Mouse (Mus musculus) layer of hippocampus, adult 11-12 months (tissue): ENCODE measurements at regions not wholly inside any gene's neighbourhood (a gene's known extent, or its start where the extent isn't known, plus 50 kb on each side); places are given as distances from the start of the nearest gene placed in this dataset.
"Not testable (repeated sequence)": the region's sequence is repeated elsewhere in the genome, so short reads cannot be mapped to it uniquely, and the experiment has no call there.

Experiments used
- DNase-seq: peaks from one replicate; pipeline ENCODE4 v3.0.0; 2022; ENCODE audit warnings: low spot score

DNA sequence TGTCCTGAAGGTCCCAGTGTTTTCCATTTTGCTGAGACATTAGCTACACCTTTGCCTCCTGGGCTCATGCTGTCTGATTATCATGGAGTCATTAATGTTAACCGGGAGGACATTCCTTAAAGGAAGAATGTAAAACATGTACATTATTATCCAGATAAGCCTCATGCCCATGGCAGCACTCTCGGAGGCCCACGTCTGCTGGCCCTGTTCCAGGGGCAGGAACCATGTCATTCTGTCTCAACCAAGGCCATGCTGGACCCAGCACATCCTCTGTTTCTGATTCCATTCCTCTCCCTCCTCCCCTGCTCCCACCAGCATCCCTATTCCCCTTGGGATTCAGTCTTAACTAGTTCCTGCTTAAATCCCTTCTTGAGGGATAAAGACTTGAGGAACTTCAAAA is 139.1 kb downstream of the Sptssa start:
- no peak for DNase-seq

DNA sequence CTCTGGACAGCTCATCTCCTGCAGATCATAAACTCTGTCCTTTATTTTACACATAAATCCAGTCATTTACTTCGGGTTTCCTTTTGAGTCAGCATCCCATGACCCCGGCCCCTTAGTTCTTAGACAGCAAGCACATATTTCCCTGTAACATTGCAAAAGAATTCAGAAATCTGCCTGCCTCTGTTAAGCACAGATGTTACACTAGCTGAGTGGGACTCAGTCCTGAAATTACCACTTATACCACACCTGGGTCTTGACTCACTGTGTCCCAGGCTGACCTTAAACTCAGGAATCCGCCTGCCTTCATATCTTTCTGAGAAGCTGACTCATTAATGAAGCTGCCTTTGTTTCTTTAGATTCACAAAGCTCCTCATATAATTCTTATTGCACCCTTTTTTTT is 139.9 kb downstream of the Sptssa start:
- DNase-seq, result no peak

DNA sequence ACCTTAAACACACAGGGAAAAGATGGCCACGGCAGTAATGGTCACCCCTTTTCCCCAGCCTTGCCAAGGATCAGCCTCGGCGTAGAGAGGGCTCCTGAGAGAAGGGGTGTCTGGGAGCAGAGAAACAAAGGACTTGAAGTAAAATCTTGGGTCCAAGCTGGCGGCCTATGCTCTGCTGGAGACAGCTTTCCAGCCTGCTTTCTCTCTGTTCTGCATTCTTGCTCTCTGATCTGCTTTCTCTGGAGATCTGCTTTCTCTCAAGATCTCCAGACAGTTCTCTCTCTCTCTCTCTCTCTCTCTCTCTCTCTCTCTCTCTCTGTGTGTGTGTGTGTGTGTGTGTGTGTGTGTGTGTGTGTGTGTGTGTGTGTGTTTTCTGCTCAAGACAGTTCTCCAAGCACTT is 140.3 kb downstream of the Sptssa start:
- DNase-seq, result not testable (repeated sequence)

DNA sequence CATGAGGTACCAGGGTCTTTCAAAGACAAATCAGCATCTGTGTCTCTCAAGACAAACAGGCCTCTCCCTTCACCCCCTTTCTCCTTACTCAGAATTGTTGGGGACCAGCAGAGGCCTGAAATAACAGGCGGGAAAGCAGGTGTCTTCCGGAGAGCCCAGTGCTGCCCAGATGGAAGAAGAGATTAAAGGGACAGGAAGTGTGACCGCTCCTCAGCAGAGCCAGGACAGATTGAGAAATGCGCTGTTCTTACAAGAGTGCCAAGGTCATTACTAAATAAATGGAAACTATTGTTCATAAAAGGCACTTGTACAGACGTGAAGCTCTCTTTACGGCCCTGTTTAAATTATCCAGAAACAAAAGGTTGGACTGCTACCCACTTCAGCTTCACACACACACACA is 146.5 kb downstream of the Sptssa start:
- no peak for DNase-seq

DNA sequence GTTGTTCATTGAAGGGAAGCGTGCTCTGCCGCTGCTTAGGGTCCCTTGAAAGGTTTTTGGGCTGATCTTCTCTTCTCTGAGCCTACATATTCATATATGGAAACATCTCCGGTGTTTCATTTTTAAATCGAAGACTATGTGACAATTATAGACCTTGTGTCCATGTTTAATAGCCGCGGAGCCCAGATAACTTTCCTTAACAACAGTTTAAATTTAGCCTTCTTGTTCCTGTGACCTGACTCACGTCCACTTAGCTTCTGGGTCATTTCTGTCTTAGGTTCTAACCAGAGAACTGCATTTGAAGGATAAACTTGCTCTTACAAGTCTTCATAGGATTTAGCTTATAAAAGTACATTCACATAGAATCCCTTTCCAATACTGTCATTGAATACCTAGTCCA is 153.6 kb downstream of the Sptssa start:
- no peak for DNase-seq

DNA sequence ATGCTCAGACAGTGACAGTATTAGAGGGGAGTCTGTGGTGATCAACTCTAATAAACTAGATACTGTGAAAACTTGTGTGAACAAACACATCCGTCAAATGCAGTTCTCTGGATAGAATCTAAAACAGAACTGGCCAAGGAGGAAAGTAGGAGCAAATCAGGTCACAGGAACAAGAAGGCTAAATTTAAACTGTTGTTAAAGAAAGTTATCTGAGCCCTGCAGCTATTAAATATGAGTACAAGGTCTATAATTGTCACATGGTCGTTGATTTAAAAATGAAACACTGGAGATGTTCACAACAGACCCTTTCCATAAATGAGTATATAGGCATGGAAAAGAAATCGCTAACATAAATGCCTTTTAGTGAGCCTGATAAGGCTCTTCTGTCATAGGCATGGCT is 156.4 kb downstream of the Sptssa start:
- DNase-seq, result no peak

DNA sequence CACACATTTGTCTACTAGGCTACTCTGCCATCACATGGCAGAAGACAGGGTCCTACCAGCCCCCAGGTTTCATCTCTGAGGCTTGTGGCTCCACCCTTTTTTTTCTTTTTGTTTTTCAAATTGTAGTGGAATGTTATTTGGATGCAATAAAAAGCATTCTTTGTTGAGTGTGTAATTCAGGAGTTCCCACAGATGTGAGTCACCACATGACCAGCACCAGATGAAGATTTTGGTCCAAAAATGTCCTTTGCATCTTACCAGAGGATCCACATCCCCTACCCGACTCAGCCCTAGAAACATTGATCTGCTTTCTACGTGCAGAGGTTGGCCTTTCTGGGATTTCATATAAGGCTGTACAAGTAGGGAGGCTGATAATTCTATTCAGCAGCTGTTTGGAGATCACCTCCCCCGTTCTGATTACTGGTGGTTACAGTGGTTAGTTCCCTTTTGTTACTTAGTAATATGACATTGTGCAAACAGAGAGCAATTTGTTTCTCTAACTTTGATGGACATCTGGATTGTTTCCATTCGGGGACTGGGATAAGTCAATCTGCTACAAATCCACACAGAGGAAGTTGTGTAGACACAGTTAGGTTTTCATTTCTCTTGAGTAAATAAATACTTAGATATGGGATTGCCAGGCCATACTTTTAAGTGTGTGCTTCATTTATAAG is 160.5 kb downstream of the Sptssa start:
- DNase-seq, result no peak

DNA sequence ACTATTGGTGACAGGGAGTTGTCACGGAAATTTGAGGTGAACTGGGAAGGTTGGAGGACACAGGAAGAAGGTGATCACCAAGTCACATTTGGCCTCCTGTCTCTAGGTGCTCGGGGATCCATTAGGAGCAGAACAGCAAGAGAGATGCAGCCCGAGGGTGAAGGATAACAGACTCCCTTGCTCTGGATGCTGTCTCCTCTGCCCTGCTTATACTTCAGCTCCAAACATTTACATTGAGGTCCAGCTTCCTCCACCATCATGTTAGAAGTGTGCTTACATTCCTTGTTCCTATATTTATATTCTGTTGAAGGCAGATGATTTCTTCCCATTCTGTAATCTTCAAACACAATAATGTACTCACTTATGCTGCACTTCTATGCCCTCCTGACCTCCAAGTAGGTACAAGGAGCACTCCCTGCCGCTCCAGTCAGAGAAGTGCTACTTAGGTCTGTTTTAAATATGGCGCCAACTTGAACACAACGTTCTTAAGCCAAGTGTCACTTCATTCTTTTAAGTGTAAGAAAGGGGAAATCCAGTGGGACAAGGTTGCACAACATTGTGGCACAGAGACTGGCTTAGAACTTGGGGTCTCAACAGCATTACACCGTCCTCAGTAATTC is 161.5 kb downstream of the Sptssa start:
- no peak for DNase-seq

DNA sequence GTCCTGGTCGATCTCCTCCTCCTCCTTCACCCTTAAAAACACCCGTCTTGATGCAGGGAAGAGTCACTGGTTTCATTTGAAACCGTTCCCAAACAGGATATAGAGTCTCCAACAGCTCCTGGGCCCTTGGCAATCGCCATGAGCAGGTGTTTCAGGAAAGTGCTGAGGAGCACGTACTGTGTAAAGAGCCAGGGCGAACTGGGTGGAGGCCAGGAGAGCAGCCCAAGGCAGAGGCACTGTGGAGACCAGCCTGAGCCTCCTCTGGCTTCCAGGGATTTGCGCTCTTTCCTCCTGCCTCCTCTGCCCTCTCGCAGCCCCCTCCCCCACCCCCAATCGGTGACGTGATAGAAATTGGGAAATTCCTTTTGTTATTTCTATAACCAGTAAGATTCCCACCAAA is 163.6 kb downstream of the Sptssa start:
- DNase-seq, result no peak

DNA sequence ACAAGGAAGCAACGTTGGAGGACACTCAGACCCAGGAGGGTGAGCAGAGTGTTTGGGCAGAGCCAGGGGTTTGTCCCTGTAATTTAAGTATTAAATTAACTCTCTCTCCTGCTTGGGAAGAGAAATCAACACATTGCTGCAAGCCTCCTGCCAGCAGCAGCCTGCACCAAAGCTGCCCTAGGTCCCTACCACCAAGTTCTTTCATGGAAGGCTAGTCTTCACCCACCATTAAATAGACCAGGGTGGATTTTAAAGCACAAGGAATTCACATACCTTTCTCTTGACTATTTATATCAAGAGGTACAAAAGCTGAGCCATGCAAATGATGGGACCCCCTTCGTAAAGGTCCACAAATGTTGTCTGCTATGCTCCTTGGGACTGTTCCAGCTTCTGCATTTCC is 165.9 kb downstream of the Sptssa start:
- no peak for DNase-seq

DNA sequence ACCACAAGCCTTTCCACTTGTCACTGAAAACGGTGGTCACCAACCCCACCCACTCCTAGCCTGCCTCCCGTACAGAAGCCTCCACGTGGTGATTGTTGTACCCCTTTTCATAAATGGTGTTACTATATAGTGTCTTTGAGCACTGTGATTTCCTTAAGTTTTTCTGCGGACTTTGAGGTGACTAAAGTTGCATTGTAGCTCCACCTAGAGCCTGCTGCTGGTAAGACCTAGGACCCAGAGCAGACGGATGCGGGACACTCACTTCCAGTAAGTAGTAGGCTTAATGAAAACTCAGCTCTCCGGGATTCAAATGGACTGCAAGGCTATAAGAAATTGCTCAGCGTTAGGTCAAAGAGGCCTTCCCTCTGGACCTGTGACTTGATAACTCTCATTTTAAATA is 166.7 kb downstream of the Sptssa start:
- peak; percentile 85 for DNase-seq

DNA sequence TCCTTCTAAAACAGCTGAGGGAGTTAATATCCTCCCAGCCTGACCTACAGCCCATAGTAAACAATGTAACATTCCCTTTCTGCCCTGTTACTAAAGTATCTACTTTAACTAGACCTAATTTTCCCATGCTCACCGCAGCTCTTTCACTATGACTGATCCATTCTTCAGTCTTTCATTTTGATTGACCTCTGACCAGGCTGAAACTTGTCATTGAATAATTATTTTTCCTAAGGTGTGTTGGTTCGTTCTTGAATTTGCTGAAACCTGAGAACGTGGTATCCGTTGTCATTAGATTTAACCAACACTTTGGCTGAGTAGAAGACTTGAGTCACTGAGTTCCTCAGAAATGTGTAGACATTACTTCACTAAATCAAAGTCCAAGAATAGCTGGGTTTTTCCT is 168.7 kb downstream of the Sptssa start:
- DNase-seq, result no peak

DNA sequence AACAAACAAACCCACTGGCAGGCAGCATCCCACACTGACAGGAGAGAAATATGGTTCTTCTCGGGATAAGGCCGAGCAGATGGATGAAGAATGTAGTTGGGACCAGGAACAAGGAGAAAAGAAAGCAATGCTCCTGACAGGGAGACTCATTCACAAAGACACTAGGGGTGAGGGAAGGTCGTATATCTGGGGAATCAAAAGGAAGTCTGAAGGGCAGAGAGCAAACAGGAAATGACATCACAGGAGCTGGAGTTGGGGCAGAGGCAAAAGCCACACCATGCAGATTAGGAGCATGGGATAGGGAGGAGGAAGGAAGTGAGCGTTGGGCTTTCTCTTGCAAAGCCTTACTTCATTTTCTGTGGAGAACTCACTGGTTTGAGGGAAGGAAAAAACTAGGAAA is 174.4 kb downstream of the Sptssa start:
- no peak for DNase-seq

DNA sequence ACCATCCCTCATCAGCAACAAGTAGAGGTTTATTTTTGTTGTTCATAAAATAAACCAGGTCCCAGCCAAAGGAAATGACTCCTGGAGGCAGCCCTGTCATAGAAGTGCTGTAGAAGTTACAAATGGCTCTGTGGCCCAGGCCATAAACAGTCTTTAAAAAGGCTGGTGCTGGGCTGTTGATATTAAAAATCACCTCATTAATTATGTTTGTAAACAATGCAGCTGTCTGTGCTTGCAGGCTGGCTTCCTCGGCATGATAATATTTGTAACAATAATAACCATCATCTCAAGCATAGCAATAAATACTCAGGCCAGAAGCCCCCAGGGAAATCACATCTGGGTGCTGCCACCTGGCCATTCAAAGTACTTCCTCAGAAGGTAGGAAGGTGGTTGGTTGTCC is 176.5 kb downstream of the Sptssa start:
- DNase-seq, result no peak

DNA sequence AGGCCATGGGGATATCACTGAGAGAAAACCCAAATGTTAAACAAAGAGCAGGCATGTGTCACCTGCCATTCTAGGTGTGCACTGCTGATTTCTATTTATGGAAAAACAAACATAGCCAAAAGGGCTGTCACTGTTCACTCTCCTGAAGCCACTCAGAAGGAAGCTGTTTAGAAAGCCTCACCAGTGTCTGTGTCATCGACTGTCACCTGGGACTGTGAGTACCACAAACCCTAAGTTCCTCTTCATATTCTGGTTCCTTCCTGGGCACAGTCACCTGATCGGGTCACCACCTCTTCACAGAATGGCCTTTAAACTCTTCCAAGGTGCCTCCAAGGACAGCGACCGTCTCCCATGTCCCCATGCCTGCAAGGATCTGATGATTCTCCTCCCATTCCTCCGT is 183.5 kb downstream of the Sptssa start:
- DNase-seq, result no peak

DNA sequence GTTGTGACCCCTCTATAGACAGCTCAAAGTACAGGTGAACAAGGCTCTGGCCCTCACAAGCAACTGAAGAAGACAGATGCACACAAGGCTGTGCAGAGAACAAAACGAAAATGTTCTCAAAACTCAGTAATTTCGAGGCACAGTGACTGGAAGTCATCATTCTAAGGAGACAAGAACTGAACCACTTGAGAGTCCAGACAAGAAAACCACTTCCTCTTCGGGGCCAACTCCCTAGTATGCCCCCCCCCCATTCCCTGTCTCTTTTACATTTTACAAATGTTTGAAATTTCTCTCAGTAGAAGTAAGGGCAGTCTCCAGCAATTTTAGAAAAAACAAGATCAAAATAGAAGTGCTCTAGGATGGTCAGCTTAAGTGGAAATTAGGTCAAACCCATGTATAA is 184.0 kb downstream of the Sptssa start:
- DNase-seq, result no peak

DNA sequence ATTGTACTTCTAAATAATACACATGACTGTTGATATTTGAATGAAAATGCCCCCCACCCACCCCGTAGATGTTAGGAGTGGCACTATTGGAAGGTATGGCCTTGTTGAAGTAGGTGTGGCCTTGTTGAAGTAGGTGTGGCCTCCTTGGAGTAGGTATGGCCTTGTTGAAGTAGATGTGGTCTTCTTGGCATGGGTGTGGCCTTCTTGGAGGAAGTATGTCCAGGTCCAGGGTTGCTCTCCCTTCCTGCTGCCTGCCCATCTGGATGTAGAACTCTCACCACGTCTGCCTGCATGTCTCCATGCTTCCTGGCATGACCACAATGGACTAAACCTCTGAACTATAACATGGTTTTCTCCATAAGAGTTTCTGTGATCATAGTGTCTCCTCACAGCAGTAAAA is 188.7 kb downstream of the Sptssa start:
- no peak for DNase-seq

DNA sequence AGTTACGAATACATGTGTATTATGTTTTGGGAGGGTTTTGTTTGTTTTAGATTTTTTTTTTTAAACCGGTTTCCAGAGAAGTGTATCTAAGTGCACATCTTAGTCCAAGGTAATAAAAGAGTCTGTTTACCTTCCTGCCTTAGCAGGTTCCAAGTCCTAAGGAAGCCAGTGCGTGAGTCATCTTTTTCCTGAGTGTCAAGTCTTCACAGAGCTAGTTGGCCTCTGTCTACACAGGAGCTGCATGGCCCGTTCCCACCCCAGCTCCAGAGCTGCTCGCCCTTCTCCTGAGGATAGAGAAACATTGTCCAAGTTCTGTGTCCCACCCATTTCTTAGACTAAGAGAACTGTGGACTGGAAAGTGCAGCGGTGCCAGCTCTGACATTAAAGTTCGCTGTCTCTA is 192.6 kb downstream of the Sptssa start:
- no peak for DNase-seq

DNA sequence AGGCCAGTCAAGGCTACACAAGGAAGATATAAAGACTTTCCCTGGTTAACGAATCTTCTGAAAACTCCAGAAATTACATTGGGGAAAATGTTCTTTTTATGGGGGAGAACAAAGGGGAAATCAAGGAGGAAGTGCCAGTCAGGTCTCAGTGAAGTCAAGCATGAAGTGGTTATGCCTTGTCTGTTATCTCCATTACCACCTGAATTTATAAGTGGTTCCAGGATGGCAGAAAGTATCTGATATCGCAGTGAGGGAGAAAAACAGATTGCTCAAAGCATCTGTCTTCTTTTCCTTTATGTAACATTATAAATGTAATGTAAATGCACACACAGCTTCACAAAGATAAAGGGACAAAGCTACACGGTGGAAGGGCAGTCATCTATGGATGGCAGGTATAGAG is 195.0 kb downstream of the Sptssa start:
- DNase-seq, result no peak

DNA sequence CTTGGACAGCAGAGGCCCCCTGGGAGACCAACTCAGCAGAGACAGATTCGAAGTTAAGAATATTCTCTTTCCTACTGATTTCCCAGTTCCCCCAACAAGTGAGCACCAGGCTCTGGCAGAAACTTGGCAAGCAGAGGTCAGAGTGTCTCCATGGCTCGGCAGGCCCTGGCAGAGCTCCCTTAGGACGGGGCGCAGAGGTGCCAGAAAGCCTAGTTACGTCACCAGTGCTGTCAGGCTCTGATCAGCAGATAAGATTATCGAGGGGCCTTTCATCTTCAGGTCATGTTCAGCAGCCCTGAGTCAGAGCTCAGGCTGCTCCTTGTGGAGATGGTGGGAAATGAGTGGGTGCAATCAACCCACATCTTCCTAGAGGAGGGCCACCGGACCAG is 196.2 kb downstream of the Sptssa start:
- DNase-seq, result no peak

DNA sequence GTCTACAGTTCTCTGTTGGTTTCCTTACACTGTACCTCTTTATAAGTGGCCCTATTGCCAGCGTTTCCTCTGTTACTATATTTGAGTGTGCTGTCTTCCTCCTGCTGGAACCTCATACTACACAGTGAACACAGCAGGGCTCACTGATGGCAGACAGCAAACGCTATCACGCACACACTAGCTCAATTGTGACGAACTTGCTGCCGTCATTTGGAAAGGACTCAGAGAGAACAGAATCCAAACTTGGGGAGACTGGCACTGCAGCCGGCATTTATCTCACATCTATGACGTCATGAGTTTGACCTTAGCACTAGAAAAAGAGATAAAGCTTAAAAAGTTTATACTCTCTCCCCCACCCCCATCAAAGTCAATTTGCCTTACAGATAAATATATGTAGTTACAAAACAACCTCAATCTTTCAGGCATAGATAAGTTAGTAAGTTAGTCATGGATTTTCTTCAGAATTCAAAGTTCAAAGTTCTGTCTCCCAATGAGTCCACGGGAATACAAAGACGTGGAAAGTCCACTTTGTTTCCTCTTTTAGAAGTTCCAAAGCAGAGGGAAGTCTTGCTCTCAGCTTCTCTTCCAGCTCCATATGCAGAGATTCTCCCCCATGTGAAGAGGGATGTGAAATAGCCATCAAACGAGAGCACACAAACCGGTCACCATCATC is 196.8 kb downstream of the Sptssa start:
- DNase-seq, result no peak

DNA sequence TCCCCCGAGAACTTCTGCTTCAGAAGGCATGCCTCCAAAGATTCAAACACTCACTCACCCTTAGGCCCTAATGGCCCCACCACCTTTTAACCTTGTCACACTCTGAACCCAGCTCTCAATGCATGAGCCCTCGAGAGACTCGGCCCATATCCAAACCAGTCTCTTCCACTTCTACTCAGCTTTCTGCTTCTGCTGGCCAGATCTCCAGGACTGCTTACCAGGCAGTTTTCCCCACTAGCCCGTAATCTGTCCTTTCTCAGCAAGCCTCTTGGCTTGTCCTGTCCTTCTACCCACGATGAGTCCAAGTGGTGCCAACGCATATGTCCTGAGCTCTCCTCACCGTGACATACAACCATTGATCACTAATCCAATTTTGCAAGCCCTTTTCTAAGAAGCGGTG is 199.6 kb downstream of the Sptssa start:
- no peak for DNase-seq

DNA sequence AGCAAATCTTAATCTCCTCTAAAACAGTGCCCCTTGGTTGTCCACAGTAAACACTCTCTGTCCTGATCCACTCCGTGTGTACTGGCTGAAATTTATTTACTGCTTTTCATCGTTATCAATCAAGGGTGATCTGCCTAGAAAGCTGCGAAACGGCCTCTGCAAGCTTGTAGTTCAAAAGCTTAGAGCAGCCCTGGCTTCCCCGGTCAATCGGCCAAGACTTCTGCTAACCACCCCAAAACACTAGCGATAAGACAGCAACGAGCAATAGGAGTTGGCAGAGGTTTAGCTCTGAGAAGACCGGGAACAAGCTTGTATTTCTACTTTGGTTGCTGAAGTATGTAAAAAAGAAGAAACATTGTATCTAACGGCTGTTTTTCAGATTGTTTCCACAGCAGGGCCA is 201.8 kb downstream of the Sptssa start:
- no peak for DNase-seq

DNA sequence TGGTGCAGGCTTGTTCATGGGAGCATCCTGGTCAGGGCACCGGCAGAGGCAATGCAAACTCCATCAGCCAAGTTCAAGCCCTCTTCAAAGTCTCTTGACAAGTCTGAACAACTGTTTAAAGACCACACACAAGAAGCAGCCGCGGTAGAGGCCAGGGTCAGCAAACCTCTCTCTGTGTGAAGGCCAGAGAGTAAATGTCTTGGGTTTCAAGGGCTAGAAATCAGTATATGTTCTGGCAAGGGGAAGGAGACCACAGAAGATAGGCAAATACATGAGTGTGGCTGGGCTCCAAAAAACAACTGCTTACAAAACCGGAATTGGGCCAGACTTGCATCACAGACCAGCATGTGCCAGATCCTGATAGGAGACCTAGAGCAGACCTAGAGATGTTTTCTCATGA is 203.0 kb downstream of the Sptssa start:
- no peak for DNase-seq
